Mouse (Mus musculus): ENCODE data around the gene Cxcl13. TPM values are rescaled to one million over a fixed set of nuclear protein-coding genes. Genes with fewer than 3 reads are reported as not detected.

The Cxcl13 gene
- not detected in 2 replicates for total RNA-seq (2014; fragmentation: Nextera tagmentation)
- total RNA-seq (2017), result not detected in 2 replicates

DNA sequence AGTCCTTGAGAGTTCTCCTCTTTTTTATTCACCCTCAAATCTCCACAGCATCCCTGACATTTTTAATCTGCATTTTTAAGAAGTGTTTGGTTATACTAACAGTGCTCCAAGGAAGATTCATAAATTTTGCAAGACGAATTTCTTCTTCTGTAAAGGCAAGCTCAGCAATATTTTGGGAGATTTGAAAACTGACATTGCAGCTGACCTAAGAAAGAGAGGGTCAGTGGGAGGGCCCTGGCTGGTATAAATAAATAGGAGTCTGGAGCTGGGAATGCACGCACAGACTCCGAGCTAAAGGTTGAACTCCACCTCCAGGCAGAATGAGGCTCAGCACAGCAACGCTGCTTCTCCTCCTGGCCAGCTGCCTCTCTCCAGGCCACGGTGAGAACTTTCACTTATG lies at the start of gene Cxcl13:
TSS of gene Cxcl13 (plus strand) at position 301 of the 400 bp plus-strand sequence.
- no peak for ATAC-seq (replicated peaks; ENCODE audit: poor library complexity, severe bottlenecking)

DNA sequence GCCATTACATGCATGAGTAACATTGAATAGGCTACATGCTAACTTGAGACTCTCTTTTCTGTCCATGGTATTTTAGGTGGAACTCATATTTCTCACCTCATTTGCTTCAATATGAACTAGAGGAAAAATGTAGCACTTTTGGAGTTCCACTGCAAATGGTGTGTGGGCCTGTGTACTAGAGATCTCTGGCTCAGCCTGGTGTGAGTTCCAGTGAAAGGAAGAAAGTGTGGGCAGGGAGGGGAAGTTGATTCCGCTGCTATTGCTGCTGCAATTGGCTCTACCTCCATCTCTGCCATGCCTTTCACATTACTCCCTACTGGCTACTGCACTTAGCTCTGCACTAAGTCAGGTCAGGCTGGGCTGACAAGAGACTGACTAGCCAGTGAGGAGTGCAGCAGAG lies 45.7 kb upstream of the Cxcl13 start:
- no peak for ATAC-seq (replicated peaks; ENCODE audit: poor library complexity, severe bottlenecking)

DNA sequence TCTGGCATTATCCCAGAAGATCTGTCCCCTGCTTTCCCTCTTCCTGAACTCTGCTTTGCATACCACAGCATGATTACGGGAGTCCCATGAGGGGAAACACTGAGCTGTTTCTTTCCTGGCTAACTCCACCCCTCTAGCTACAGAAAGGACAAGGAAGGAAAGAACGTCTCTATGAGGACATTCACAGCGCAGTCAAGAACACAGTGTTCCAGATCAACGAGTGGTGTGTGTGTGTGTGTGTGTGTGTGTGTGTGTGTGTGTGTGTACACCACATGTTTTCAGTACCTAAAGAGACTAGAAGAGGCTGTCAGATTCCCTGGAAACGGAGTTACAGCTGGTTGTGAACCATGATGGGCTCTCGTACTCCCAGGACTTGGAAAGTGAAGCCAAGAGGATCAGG lies 38.3 kb upstream of the Cxcl13 start:
- no peak for ATAC-seq (replicated peaks; ENCODE audit: poor library complexity, severe bottlenecking)

DNA sequence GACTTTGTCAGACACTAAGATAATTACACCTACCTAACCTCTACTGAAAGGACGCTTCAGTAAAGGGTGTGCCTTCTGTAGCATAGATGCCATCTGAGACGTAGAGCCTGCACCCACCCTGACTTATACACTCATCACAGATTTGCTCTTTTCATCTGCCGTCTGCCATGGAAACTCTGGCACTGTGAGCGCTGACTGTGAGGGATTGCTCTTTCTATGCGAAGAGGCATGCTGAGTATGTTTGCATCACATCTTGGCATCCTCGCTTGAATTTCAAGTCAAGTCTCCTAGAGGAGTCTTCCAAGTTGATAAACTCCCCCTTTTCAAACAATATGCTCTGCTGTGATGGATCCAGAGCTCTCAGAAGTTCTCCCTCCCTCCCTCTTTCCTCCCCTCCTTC lies 32.7 kb upstream of the Cxcl13 start:
- no peak for ATAC-seq (replicated peaks; ENCODE audit: poor library complexity, severe bottlenecking)

DNA sequence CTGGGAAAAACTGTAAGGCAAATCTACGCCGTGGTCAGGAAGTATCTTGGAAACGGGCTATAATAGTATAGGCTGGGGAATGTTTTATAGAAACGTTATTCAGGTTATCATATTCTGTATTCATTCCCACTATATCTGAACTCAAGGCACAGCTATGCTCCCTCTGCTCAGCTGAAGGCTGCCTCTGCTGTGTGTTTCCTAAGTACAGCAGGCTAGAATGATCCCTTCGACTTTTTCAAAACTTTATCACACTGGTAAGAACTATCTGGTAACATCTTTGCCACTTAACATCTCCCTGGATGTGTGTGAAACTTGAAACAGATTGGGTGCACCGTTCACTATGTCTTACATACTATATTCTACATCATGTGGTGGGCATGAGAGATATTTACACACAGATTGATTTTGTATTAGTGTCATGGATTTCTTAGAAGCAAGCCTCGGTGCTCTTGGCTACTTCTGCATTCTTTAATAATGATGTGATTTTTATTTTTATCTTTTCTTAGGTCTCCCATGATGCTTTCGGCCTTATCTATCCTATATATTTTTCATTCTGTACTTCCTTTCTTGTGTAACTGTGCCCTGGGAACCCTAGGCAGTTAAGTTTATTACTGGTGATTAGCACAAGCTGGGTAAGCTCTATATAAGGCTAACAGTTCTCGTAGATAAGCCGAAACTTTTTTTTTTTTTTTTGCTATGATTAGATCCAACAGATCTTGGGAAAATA lies 31.4 kb upstream of the Cxcl13 start:
- ATAC-seq (replicated peaks; ENCODE audit: poor library complexity, severe bottlenecking), result no peak

DNA sequence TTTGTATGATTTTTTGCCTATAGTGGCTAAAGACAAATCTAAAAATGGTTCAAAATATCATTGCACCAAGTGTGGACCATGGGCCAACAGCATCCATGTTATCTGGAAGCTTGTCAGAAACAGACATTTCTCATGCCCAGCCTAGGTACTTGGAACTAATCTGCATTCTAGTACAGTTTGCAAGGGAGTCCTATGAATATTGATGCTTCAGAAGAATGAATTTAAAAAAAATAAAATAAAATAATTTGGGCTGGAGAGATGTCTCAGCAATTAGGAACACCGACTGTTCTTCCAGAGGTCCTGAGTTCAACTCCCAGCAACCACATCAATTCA lies 30.9 kb upstream of the Cxcl13 start:
- ATAC-seq (replicated peaks; ENCODE audit: poor library complexity, severe bottlenecking), result no peak

DNA sequence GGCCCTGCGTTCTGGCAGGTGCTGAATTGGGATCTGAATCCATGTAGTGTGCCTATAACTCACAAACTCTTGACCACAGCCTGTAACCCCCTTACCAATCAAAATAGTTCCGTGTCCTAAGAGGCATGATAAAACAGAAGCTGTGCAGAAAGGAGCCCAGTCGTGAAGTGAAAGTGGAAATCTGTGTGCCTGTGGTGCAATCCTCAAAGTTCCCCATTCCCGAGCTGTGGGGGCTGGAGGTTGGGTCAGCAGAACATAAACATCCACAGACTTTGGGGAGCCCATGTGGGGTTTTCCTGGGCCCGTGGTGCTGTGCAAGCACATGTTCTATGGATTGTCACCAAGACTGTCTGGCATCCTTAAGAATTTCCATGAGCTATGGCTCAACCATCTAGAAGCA lies 21.7 kb upstream of the Cxcl13 start:
- peak; percentile 53 for ATAC-seq (replicated peaks; ENCODE audit: poor library complexity, severe bottlenecking)

DNA sequence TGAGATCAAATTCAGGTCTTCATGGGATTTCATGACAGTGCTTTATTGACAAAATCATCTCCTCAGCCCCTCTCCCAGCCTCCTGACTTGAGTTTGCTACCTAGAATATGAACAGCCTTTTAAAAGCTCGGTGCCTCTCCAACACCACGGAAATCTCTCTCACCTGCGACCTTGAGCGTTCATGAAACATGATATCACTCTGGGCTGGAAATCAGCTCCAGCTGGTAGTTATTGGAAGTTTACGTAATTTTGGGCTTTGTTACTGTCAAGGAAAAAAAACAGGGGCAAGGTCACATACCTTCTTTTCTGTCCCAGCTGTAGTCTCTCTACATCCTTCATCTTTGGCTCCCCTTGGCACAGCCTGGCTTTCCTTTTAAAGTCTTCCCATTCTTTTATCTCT lies 20.7 kb upstream of the Cxcl13 start:
- no peak for ATAC-seq (replicated peaks; ENCODE audit: poor library complexity, severe bottlenecking)

DNA sequence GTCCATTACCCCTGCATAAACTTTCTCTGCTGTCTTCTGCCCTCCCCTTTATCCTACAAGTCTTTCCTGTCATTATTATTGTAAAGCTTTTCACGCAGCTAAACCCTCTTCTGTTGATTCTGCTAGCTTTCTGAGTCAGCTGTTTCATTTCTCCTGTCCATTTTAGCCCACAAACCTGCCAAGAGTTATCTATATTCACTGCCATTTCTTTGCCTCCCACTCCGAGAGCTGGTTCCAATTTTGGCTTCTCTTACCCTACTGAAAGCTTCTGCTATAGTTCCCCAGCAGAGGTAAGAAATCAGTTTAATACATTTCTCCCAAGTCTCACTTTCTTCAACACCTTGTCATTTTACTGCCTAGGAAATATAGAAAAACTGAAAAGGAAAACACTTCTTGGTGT lies 19.6 kb upstream of the Cxcl13 start:
- no peak for ATAC-seq (replicated peaks; ENCODE audit: poor library complexity, severe bottlenecking)

DNA sequence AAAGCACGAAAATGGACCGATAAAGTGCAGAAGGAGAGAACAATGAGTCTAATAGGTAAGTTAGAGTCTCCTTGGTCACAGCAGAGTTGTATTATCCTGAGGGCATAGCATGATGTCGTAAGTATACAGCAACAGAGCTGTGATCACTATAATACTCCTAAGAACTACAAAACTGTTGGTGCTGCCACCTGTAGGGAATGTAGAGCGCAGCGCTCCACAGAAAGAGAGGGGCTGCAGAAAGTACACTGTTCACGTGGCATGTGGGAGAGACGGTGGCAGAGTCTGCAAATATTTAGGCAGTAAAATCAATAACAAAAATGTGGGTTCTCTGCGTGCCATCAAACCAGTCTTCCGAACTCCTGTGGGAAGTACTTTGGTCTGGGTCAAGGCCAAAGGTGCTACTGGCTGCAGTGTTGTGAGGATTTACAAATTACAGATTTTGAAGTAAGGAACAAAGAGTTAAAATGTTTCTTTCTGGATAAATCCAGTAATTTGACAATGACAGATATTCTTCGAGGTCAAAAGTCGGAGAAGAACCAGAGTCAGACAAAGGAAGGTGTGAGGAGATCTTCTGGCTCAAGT lies 18.6 kb upstream of the Cxcl13 start:
- no peak for ATAC-seq (replicated peaks; ENCODE audit: poor library complexity, severe bottlenecking)

DNA sequence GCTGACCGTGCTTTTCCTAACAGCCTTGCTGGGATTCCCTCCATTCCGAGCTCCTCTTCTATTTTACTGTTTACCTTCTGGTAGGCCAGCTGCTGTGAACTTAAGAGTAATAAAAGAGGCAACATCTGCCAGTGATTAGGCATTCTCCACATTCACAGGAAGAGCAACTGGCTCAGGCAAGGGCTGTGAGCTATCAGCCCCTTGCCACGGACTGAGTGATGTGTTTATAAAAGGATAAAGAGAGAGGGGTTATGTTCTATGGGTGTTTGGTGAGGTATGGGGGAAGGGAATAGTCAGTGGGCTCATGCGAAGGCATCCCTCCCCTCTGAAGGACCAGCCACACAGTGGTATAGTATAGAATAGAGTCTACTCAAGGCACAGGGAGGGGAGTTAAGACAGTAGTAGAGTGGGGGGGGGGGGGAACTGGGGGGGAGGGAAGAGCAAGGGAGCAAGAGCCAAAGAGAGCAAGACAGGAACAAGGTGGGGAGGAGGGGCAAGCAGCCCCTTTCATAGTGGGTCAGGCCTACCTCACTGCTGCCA lies 16.0 kb upstream of the Cxcl13 start:
- no peak for ATAC-seq (replicated peaks; ENCODE audit: poor library complexity, severe bottlenecking)

DNA sequence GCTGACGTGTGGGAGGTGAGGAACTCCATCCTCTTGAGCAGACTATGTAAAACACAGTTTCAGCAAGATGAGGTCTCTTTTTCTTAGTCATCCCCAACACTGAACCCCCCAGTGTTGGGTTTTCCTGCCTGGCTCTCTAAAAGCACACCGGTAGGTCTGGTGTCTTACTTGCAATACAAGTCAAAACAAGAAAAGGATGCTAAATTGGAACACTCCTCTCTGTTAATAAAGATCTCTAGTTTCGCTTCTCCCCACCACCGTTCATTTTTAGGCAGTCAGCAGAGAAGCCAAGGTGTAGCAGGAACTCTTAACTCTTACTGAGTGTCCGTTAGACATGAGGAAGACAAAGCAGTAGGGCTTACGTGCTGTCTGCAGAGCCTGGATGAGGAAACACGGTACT lies 15.2 kb upstream of the Cxcl13 start:
- ATAC-seq (replicated peaks; ENCODE audit: poor library complexity, severe bottlenecking), result no peak

DNA sequence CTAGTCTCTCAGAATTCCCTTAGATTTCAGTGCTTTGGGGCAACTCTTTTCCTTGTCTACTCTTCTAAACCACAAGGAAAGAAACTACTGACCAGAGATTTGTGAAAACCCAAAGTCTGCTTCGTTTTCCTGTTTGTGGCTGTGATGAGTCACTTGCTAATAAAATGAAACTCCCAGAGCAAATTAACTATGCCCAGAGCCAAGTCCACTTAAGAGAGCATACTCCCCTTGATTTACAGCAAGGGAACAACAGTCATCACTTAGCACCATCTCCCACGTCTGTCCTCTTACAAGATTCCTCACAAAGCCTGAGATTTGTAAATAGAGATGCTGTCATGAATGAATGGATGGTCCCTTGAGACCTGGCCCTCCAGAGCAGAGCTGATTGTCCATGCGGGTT lies 11.6 kb upstream of the Cxcl13 start:
- ATAC-seq (replicated peaks; ENCODE audit: poor library complexity, severe bottlenecking), result no peak

DNA sequence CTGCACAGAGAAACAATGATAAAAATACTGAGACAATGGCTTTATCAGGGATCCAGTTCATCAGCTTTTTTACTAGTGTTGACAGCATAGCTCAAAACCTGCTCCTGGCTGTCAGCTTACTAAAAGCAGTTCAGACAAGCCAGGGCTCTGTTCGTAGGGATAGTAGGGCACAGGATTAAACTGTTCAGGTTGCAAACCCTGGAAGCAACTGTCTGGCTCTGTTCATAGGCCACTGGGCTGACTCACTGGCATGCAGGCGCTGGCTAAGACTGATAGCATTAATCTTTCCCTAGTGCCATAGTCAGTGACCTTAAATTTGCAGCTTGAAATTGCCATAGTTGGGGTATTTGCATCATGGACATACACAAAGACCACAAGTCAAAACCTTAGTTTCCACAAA lies 10.4 kb upstream of the Cxcl13 start:
- no peak for ATAC-seq (replicated peaks; ENCODE audit: poor library complexity, severe bottlenecking)

DNA sequence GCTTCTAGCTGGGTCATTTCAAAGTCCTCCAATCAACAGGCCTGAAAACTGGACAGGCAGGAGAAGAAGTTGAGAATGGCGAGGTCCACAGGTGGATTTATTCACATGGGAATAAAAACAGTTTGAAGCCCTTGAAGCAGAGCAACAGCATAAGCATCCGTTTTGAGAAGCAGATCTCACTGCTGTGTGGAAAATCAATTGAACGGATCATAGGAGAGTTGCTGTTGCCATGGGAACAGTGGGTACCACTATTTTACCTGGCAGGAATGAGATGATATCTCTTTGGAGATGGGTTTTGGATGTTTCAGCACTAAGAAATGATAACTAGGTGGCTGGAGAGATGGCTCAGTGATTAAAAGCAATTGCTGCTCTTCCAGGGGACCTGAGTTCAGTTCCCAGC lies 8.1 kb upstream of the Cxcl13 start:
- ATAC-seq (replicated peaks; ENCODE audit: poor library complexity, severe bottlenecking), result no peak

DNA sequence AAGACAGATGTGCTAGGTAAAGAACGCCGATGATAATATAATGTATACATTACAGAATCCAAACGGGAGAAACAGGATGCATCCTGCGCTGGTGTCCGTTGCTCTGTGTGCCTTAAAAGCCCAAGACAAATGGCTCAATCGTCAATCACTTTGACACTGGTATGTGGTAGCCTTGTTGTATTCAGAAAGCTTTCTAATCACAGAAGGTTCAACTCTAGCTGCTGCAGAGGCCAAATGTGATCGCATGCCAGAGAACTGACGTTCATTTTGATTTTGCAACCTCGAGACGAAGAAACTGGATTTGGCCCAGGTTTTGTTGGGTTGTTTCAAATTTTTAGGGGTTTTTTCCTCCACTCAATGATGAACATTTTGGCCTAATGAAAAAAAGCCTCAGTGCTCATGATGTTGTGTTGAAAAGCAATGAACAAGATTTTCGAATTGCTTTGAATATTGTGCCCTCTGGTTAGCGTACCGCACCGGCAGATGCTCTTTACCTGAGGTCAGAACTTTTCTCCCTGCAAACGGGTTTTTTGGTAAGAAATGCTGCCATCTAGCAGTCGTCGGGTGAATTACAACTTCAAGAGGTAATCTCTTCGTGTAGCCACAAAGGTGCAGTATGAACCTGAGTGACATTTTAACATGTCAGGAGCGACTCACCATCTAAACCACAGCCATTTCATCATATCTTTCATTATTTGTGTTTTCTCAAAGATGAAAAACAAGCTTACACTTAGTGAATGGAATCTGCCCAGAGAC lies 6.6 kb upstream of the Cxcl13 start:
- peak; percentile 62 for ATAC-seq (replicated peaks; ENCODE audit: poor library complexity, severe bottlenecking)

DNA sequence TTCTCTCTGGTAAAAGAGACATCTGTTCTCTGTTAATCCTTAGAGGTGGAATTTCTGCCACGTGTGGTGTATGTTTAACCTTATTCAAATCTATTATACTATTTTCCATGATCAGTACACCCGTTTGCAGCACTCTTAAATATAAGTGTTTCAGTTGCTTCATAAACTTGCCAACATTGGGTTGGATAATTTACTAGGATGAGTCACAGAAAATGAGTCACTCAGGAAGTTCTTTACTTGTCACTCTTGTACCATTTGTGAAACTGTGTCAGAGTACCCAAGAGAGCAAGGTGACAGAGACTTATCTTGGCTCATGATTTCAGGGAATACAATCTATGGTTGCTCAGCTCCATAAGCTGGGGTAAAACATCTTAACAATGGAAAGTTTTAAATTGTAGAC lies 8.2 kb downstream of the Cxcl13 start:
- no peak for ATAC-seq (replicated peaks; ENCODE audit: poor library complexity, severe bottlenecking)

DNA sequence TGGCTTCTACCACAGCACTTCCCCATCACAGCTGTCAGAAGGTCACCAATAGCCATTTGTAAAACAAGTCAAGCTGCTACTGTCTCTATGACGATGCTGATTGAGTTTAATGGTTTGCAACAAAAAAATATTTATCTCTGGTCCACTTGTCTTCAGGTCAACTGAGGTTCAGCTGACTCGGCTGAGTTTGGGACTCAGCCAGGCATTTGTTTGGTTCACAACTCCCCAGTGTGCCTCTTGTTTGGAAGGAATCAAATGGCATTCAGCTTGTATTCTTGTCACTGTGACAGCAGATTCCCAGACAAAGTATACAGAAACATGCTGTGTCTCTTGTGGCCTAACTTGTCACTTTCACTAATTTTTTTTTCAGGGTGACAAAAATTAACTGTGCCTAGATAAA lies 9.9 kb downstream of the Cxcl13 start:
- no peak for ATAC-seq (replicated peaks; ENCODE audit: poor library complexity, severe bottlenecking)

DNA sequence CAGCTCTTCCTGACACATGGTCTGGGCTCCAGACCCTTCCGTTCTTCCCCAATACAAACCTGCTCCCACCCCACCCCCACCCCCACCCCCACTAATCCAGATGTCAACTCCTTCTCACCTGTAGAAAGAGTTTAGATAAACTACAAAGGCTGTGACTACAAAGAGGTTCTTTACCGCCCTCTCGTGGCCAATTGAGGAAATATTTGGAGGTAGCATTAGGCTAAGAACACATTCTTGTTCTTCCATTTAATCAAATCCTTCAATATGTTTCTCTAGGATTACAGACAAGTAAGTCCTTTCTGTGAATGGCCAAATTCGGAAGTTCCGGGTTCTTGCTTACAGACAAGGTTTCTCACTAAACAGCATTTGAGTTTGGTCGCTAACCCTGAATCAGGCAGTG lies 14.1 kb downstream of the Cxcl13 start:
- ATAC-seq (replicated peaks; ENCODE audit: poor library complexity, severe bottlenecking), result no peak

DNA sequence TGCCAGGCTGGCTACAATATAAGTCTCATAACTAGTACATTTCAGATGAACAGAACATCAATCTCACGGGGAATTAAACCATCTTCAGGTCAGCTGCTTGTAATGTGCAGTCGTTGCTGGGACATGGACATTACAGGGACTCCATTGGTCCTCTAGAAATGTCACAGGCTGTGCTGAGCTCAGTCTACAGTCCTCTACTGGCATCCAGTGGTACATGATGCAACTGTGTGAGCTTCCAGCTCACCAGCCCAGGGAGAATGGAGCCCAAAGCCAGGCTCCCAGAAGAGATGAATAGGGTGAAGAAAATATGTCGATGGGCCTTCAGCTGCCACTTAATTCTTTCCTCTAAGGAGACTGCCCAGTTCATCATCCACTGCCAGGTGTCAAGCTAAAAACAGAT lies 15.5 kb downstream of the Cxcl13 start:
- no peak for ATAC-seq (replicated peaks; ENCODE audit: poor library complexity, severe bottlenecking)

DNA sequence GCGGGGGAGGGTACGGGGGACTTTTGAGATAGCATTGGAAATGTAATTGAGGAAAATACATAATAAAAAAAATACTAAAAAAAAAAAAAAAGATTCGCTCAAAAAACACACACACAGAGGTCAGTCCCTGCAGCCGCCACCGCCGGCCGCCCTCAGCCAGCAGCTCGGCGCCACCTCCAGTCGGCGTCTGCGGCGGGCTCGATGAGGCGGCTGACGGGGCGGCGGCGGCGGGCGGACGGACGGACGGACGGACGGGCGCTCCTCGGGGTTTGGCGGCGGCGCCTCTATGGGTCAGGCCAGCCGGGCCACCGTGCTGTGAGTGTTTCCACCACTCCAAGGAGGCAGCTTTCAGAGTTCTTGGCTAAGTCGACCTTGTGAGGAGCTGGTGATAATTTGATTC lies 17.1 kb downstream of the Cxcl13 start:
- peak; percentile 53 for ATAC-seq (replicated peaks; ENCODE audit: poor library complexity, severe bottlenecking)

DNA sequence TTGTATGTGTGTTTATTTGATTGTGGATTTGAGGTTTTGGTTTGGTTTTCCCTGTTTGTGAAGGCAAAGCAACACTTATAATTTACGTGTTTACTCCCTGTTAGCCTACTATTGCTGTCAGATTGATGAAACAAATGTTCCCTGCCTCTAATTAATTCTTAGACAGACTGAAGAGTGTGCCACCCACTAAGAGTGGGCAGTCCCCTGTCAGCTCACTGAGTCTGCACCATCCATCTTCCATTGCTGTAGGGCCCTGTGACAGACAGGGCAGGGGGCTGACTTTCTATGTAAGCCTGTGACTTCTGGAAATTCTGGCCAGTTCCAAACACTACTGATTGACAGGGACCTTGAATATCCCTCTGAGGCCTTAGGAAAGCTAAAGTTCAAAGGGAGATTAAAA lies 19.5 kb downstream of the Cxcl13 start:
- no peak for ATAC-seq (replicated peaks; ENCODE audit: poor library complexity, severe bottlenecking)

Data from granulocyte monocyte progenitor cell, adult 5-6 weeks (primary cell).